Mouse (Mus musculus) midbrain, postnatal 0 days (tissue): ENCODE data around the gene Hexb. TPM values are rescaled to one million over a fixed set of nuclear protein-coding genes. Genes with fewer than 3 reads are reported as not detected.

Experiments used
- ATAC-seq: fragments of 200-750 bp; cut with Nextera tagmentation; 2 replicates; pipeline ENCODE4 v1.8.0; 2017; ENCODE audit warnings: moderate number of reproducible peaks, mild to moderate bottlenecking, moderate TSS enrichment, moderate library complexity; ENCODE audit not compliant: low FRiP score
- DNase-seq: peaks from one replicate; pipeline ENCODE4 v3.0.0-alpha.2; 2015; ENCODE audit warnings: low spot score
- H3K27ac ChIP-seq: fragments of 300-500 bp; sonication (generic); 2 replicates; pipeline ENCODE4 v1.5.1; 2014; ENCODE audit warnings: low read depth, mild to moderate bottlenecking, low read length, mixed read lengths
- H3K27me3 ChIP-seq: fragments of 300-500 bp; sonication (generic); 2 replicates; pipeline ENCODE4 v1.6.1; 2014; ENCODE audit warnings: low read length, control low read depth, mixed read lengths; ENCODE audit not compliant: insufficient read depth
- H3K36me3 ChIP-seq: fragments of 300-500 bp; sonication (generic); 2 replicates; pipeline ENCODE4 v1.6.1; 2014; ENCODE audit warnings: low read length, control low read depth, mixed read lengths; ENCODE audit not compliant: insufficient read depth
- H3K4me1 ChIP-seq: fragments of 300-500 bp; sonication (generic); 2 replicates; pipeline ENCODE4 v1.6.1; 2014; ENCODE audit warnings: mild to moderate bottlenecking, control low read depth, antibody characterized with exemption, low read length, mixed read lengths; ENCODE audit not compliant: insufficient read depth
- H3K4me2 ChIP-seq: fragments of 300-500 bp; sonication (generic); 2 replicates; pipeline ENCODE4 v1.6.1; 2014; ENCODE audit warnings: low read depth, mild to moderate bottlenecking, low read length, mixed read lengths; ENCODE audit not compliant: poor library complexity, severe bottlenecking
- H3K4me3 ChIP-seq: fragments of 300-500 bp; sonication (generic); 2 replicates; pipeline ENCODE4 v1.5.1; 2014; ENCODE audit warnings: low read depth, mild to moderate bottlenecking, low read length, moderate library complexity
- H3K9ac ChIP-seq: fragments of 300-500 bp; sonication (generic); replicated peaks from 2 replicates; pipeline ENCODE4 v1.6.1; 2014; ENCODE audit warnings: mild to moderate bottlenecking, low read length, moderate library complexity, mixed read lengths; ENCODE audit not compliant: poor library complexity, severe bottlenecking
- H3K9me3 ChIP-seq: fragments of 300-500 bp; sonication (generic); 2 replicates; pipeline ENCODE4 v1.6.1; 2016; ENCODE audit warnings: low read length, control low read depth
- CTCF ChIP-seq: IDR thresholded peaks from 2 replicates; pipeline ENCODE4 v1.5.1; 2016; ENCODE audit warnings: antibody characterized with exemption, mild to moderate bottlenecking
- WGBS: fragments of 180-500 bp; shearing (Covaris S2); extraction: QIAGEN DNeasy Blood & Tissue Kit; methylation state at CpG from one replicate; pipeline ENCODE4 v1.1.7; 2014; 5-methylcytosine and 5-hydroxymethylcytosine counted together
- polyA plus RNA-seq: library from polyadenylated mRNA; unstranded; fragments of >200 nt; fragmentation: Nextera tagmentation; extraction: Ambion mirVana; gene quantifications from 2 replicates; pipeline ENCODE4 v1.2.1, GENCODE M21; 2015
- total RNA-seq: library from RNA; depleted of rRNA; stranded (reverse); fragments of >200 nt; gene quantifications from 2 replicates; pipeline ENCODE4 v1.2.3, GENCODE M21; 2014

Gene Hexb
- total and polyA plus RNA-seq, 2 experiments from 2014 or later, result 57.7 to 70.5 TPM

DNA sequence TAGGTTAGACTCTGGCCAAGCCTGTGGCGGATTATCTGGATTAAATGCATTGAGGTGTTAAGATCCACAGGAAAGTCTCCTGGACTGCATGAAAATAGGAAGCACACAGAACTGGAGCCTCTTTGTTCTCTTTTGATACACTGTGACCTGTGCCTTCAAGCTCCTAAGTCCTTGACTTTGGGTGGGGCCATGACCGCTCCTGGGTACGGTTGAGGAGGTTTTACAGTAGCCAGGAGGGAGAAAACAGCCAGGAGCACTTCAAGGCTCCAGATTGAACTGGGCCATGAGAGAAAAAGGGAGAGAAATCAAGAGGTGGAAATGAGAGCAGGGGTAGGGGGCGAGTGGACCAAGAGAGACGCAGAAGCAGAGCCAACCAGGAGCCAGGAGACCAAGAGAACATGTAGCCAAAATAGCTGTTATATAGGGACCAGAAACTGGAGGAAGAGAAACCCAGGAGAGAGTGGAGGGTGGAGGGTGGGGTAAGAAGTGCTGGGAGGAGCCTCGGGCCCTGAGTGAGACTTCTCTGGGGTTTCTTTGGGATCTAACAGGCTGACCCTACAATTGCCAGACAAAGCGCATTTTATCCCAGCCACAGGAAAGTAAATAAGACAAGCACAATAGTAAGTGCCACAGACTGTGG is 9.4 kb upstream of the Hexb start:
- Histone ChIP-seq H3K36me3 (no peaks in the 10 kb centered on the region), H3K27me3 (no peaks in the 10 kb centered on the region), H3K9me3 (no peaks in the 10 kb centered on the region), H3K4me1 (no peaks in the 10 kb centered on the region), H3K4me2 (no peak overlapping the region), H3K4me3 (no peak overlapping the region), H3K9ac (no peak overlapping the region), H3K27ac (no peak overlapping the region)
- no peak for ATAC-seq
- DNase-seq, result no peak
- WGBS, result 78% methylated on average over 7 of the region's 7 CpGs
- TF ChIP-seq CTCF, result no peak

DNA sequence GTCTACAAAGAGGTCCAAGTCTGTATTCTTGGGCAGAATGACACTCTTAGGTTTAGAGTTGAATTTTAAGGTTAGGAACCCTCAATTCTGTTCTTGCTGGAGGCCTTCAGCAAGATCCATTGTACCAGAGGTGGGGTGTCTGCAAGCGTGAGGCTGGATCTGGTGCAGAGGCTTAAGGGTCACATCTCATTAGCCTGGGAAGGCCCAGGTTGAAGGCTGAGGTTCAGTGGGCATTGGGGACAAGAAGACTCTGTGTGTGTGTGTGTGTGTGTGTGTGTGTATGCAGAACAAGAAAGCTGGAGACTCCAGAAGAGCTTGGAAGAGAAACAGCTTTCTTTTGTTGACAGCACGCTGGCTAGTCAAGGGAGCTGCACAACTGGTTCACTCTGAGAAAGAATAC is 7.9 kb upstream of the Hexb start:
- 90% methylated on average over 2 of the region's 2 CpGs for WGBS

DNA sequence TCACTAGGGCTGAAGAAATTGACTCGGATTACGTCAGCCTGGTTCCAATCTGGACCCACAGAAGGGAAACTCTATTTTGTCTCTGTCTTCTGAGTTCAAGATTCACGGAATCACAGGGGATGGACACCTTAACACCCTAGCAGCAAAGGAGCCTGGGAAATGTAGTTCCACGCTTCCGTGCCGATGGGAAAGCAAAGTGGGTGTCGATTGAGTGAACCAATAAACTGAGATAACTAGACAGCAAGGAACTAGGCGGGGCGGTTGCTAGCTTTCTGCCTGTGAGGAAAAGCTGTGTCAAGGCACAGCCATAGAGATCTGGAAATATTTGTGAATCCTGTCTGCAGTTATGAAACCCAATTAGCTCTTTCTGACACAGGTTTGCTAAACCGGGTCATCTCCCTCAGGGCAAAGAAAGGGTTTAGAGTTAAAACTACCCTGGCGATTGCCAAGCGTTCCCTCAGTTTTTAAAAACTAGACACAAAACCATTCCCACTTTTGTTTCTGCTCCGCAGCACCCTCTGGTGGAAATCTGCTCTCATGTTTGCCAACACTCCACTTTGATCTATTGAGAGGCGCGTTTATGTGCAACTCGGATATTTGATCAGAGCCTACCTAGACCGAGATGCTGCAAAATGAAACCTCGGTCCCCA is 7.0 kb upstream of the Hexb start:
- H3K4me3 ChIP-seq, result peak overlapping the region; percentile 25; the same call in 1 of the 2 replicates
- no peaks in the 10 kb centered on the region for H3K27me3 ChIP-seq
- H3K27ac ChIP-seq, result no peak overlapping the region
- no peaks in the 10 kb centered on the region for H3K9me3 ChIP-seq
- peak; percentile 82 for TF ChIP-seq CTCF
- DNase-seq (peak; percentile 86), ATAC-seq (peak; percentile 77)
- WGBS, result 13% methylated on average over 18 of the region's 18 CpGs
- H3K36me3 ChIP-seq, result no peaks in the 10 kb centered on the region
- H3K9ac ChIP-seq, result no peak overlapping the region
- H3K4me2 ChIP-seq, result peak overlapping the region; percentile 51
- no peaks in the 10 kb centered on the region for H3K4me1 ChIP-seq

More for the DNA sequence above, 7.9 kb upstream of the Hexb start:
- Histone ChIP-seq H3K4me3 (no peak overlapping the region), H3K4me2 (no peak overlapping the region), H3K36me3 (no peaks in the 10 kb centered on the region), H3K27me3 (no peaks in the 10 kb centered on the region), H3K4me1 (no peaks in the 10 kb centered on the region), H3K9me3 (no peaks in the 10 kb centered on the region), H3K9ac (no peak overlapping the region), H3K27ac (no peak overlapping the region)
- DNase-seq (no peak), ATAC-seq (no peak)
- TF ChIP-seq CTCF, result no peak

DNA sequence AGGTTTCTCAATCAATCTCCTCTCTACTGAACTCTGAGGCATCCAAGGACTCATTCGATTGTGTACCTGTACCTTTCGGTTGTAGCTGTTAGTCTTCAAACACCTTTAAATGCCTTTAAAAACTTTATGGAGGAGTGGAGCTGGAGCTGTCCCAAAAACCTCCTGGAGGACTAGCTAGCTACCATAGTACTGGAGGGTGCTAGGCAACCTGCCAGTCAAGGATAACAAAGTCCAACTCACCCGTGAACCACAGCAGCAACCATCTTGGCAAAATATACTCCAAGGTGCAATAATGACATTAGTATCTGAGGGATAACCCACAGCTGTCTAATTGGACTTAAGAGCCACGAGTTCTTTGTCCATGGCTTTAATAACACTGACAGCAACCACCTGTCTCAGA is 3.7 kb upstream of the Hexb start:
- no peak for TF ChIP-seq CTCF
- Histone ChIP-seq H3K4me3 (no peak overlapping the region), H3K27ac (no peak overlapping the region), H3K27me3 (no peaks in the 10 kb centered on the region), H3K4me1 (no peaks in the 10 kb centered on the region), H3K9ac (no peak overlapping the region), H3K9me3 (no peaks in the 10 kb centered on the region), H3K4me2 (no peak overlapping the region), H3K36me3 (no peaks in the 10 kb centered on the region)
- ATAC-seq, result no peak
- no peak for DNase-seq
- WGBS, result 76% methylated on average over 4 of the region's 4 CpGs

DNA sequence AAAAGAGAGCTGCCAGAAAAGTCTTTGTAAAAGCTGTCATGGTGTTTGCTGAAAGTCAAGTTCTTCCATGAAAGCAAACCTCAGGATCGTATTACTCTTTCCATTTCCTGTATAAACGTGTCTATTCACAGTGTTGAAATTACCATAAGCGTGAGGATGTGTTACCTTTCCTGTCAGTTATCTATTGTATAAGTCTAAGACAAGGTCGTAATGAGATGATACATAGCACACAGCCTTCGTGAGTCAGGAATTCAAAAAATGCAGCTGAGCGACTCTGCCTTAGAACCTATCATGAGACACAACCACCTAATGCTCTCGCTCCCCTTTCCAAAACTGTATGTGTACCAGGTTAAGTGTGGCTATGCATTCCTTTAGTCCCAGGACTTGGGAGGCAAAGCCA is 2.9 kb upstream of the Hexb start:
- Histone ChIP-seq H3K4me2 (no peak overlapping the region), H3K4me3 (no peak overlapping the region), H3K4me1 (no peaks in the 10 kb centered on the region), H3K9ac (no peak overlapping the region), H3K9me3 (no peaks in the 10 kb centered on the region), H3K27ac (no peak overlapping the region), H3K36me3 (no peaks in the 10 kb centered on the region), H3K27me3 (no peaks in the 10 kb centered on the region)
- ATAC-seq (no peak), DNase-seq (no peak)
- 66% methylated on average over 7 of the region's 7 CpGs for WGBS
- no peak for TF ChIP-seq CTCF

DNA sequence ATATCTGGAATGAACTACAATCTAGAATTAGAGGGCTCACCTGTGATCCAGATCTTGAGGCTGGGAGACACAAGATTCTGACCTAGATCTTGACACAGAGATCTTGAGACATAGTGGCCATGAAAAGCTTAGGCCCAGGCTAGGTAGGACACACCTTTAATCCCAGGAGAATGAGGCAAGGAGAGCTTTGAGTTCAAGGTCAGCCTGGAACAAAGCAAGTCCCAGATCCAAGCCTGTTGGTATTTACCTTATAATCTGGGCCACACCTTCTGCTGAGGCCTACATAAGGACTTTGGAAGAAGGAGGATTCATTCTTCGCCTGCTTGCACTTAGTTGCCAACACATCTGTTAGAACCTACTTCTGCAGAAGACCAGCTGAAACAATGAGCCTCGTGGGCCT is 966 bp upstream of the Hexb start:
- no peak overlapping the region for H3K27ac ChIP-seq
- H3K36me3 ChIP-seq, result no peaks in the 10 kb centered on the region
- ATAC-seq (no peak), DNase-seq (no peak)
- H3K9me3 ChIP-seq, result no peaks in the 10 kb centered on the region
- no peak overlapping the region for H3K4me3 ChIP-seq
- H3K27me3 ChIP-seq, result no peaks in the 10 kb centered on the region
- H3K4me1 ChIP-seq, result no peaks in the 10 kb centered on the region
- no peak overlapping the region for H3K9ac ChIP-seq
- WGBS, result 85% methylated on average over 2 of the region's 2 CpGs
- no peak overlapping the region for H3K4me2 ChIP-seq
- TF ChIP-seq CTCF, result no peak
